Mouse (Mus musculus) adipocyte (in vitro differentiated cells): ENCODE measurements around the gene Olfr810.

ENCODE experiments used
- DNase-seq: peaks from one replicate; pipeline ENCODE4 v3.0.0-alpha.2; 2016; ENCODE audit warnings: low spot score

The Olfr810 gene

GRCm38 (mm10) chr10:129794817-129795216 is at the start of gene Olfr810:
Gene Olfr810 (minus strand): TSS chr10:129794917.
- DNase-seq = no peak

GRCm38 (mm10) chr10:129804296-129804695 is 9.6 kb upstream of the Olfr810 start, which contains the start of gene Olfr811:
Gene Olfr811 (minus strand): TSS chr10:129804396.
- no peak for DNase-seq

GRCm38 (mm10) chr10:129778123-129778522 is 16.6 kb downstream of the Olfr810 start:
- DNase-seq = no peak

DNA sequence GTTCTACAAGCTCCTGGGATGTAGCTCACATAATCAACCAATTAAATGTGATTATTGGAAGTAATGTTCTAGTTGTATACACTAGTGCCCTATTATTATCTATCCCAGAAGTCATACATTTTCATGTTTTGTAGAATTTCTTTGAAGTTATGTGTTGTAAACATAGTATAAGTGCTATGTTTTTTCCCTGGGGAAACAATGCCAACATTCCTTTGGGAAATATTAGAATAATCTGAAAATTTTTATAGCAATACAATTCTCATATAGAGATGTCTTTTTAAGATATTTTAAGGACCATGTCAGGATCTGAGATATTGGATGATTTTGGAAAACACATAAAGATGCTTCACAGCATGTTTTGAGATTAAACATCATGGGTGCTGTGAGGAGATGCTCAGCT is 20.4 kb downstream of the Olfr810 start, which contains the start of gene Olfr809:
TSS of gene Olfr809 (plus strand) at position 301 of the 400 bp plus-strand sequence.
- DNase-seq = no peak

DNA sequence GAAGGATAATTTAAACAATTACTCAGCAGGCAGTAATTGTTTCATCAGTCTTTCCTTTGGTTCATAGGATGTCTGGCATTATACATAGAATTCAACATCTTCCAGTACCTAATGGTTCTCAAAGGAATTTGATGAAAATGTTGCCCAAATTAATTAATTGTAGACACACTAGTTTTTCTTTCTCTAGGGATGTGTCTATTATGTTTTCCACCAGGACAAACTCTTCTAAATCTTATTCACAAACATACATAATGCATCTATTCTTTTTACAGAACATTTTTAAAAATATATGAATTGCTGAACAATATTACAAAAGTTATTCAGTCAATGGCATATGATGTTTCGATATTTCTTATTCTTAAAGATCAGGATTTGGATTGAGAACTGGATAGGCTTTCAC is 29.5 kb downstream of the Olfr810 start, which contains the start of gene Olfr808:
TSS of gene Olfr808 (plus strand) at position 301 of the 400 bp plus-strand sequence.
- DNase-seq = no peak

GRCm38 (mm10) chr10:129757693-129758092 is 37.0 kb downstream of the Olfr810 start, which contains the start of gene Olfr807:
Gene Olfr807 (minus strand): TSS chr10:129757793.
- no peak for DNase-seq

GRCm38 (mm10) chr10:129741821-129742220 is 52.9 kb downstream of the Olfr810 start, which contains the start of gene Olfr806:
Gene Olfr806 (minus strand): TSS chr10:129741921.
- DNase-seq = no peak
